Mouse (Mus musculus): Measurements from ENCODE around the gene Akt3. TPM values are rescaled to one million over a fixed set of nuclear protein-coding genes. Genes with fewer than 3 reads are reported as not detected.

Gene Akt3
- polyA plus RNA-seq, 1 experiment, result 6.4 TPM

- no peak overlapping the region for H3K27ac ChIP-seq (ENCODE audit: insufficient read depth, low read length)
- 0 out of 2 replicates have a peak, but pooled peaks cover 1% of the 10 kb centered on the region for H3K36me3 ChIP-seq (ENCODE audit: control insufficient read depth, insufficient read depth, low read length)
- TF ChIP-seq CTCF (IDR thresholded peaks at IDR 0.05; ENCODE audit: extremely low read depth, insufficient read depth, insufficient read length, insufficient replicate concordance), result no peak
- no peak for TF ChIP-seq POLR2A (IDR thresholded peaks at IDR 0.05; ENCODE audit: low read depth, low read length)
- no peak overlapping the region for H3K4me3 ChIP-seq (ENCODE audit: extremely low read depth, insufficient read depth, insufficient read length)
- no peaks in the 10 kb centered on the region for H3K4me1 ChIP-seq (ENCODE audit: control insufficient read depth, insufficient read depth, insufficient read length)
- no peak for DNase-seq (ENCODE audit: low read depth in 1 of 2, low spot score in 2 of 2)
- H3K27me3 ChIP-seq (ENCODE audit: control insufficient read depth, insufficient read depth, low read length), result no peaks in the 10 kb centered on the region
- 66% methylated on average over 2 of the region's 2 CpGs for WGBS
Observed at GRCm38 (mm10) chr1:177046963-177047362, 211.0 kb downstream of the Akt3 start.

GRCm38 (mm10) chr1:177045885-177046284 is 212.1 kb downstream of the Akt3 start:
- Histone ChIP-seq H3K4me1 (ENCODE audit: control insufficient read depth, insufficient read depth, insufficient read length) (no peaks in the 10 kb centered on the region), H3K4me3 (ENCODE audit: extremely low read depth, insufficient read depth, insufficient read length) (no peak overlapping the region), H3K27ac (ENCODE audit: insufficient read depth, low read length) (no peak overlapping the region), H3K27me3 (ENCODE audit: control insufficient read depth, insufficient read depth, low read length) (no peaks in the 10 kb centered on the region), H3K36me3 (ENCODE audit: control insufficient read depth, insufficient read depth, low read length) (0 out of 2 replicates have a peak, but pooled peaks cover 1% of the 10 kb centered on the region)
- no peak for TF ChIP-seq POLR2A (IDR thresholded peaks at IDR 0.05; ENCODE audit: low read depth, low read length)
- no peak for TF ChIP-seq CTCF (IDR thresholded peaks at IDR 0.05; ENCODE audit: extremely low read depth, insufficient read depth, insufficient read length, insufficient replicate concordance)
- DNase-seq (ENCODE audit: low read depth in 1 of 2, low spot score in 2 of 2), result no peak

GRCm38 (mm10) chr1:177040058-177040457 is 217.9 kb downstream of the Akt3 start:
- no peak for TF ChIP-seq POLR2A (IDR thresholded peaks at IDR 0.05; ENCODE audit: low read depth, low read length)
- TF ChIP-seq CTCF (IDR thresholded peaks at IDR 0.05; ENCODE audit: extremely low read depth, insufficient read depth, insufficient read length, insufficient replicate concordance), result no peak
- H3K36me3 ChIP-seq (ENCODE audit: control insufficient read depth, insufficient read depth, low read length), result no peaks in the 10 kb centered on the region
- DNase-seq (ENCODE audit: low read depth in 1 of 2, low spot score in 2 of 2), result no peak
- no peak overlapping the region for H3K4me3 ChIP-seq (ENCODE audit: extremely low read depth, insufficient read depth, insufficient read length)
- 85% methylated on average over 4 of the region's 4 CpGs for WGBS
- no peaks in the 10 kb centered on the region for H3K27me3 ChIP-seq (ENCODE audit: control insufficient read depth, insufficient read depth, low read length)
- no peaks in the 10 kb centered on the region for H3K4me1 ChIP-seq (ENCODE audit: control insufficient read depth, insufficient read depth, insufficient read length)
- no peak overlapping the region for H3K27ac ChIP-seq (ENCODE audit: insufficient read depth, low read length)

- no peak for TF ChIP-seq CTCF (IDR thresholded peaks at IDR 0.05; ENCODE audit: extremely low read depth, insufficient read depth, insufficient read length, insufficient replicate concordance)
- no peak for TF ChIP-seq POLR2A (IDR thresholded peaks at IDR 0.05; ENCODE audit: low read depth, low read length)
- no peak for DNase-seq (ENCODE audit: low read depth in 1 of 2, low spot score in 2 of 2)
- no peak overlapping the region for H3K27ac ChIP-seq (ENCODE audit: insufficient read depth, low read length)
- H3K4me3 ChIP-seq (ENCODE audit: extremely low read depth, insufficient read depth, insufficient read length), result no peak overlapping the region
- 91% methylated on average over 6 of the region's 6 CpGs for whole genome bisulfite sequencing
- H3K36me3 ChIP-seq (ENCODE audit: control insufficient read depth, insufficient read depth, low read length), result no peaks in the 10 kb centered on the region
- no peaks in the 10 kb centered on the region for H3K27me3 ChIP-seq (ENCODE audit: control insufficient read depth, insufficient read depth, low read length)
- H3K4me1 ChIP-seq (ENCODE audit: control insufficient read depth, insufficient read depth, insufficient read length), result no peaks in the 10 kb centered on the region
Observed at GRCm38 (mm10) chr1:177039093-177039674, 218.8 kb downstream of the Akt3 start.

- 73% methylated on average over 2 of the region's 2 CpGs for WGBS
- Histone ChIP-seq H3K27me3 (ENCODE audit: control insufficient read depth, insufficient read depth, low read length) (no peaks in the 10 kb centered on the region), H3K36me3 (ENCODE audit: control insufficient read depth, insufficient read depth, low read length) (no peaks in the 10 kb centered on the region), H3K27ac (ENCODE audit: insufficient read depth, low read length) (no peak overlapping the region), H3K4me1 (ENCODE audit: control insufficient read depth, insufficient read depth, insufficient read length) (no peaks in the 10 kb centered on the region), H3K4me3 (ENCODE audit: extremely low read depth, insufficient read depth, insufficient read length) (no peak overlapping the region)
- DNase-seq (ENCODE audit: low read depth in 1 of 2, low spot score in 2 of 2), result no peak
- TF ChIP-seq POLR2A (IDR thresholded peaks at IDR 0.05; ENCODE audit: low read depth, low read length), result no peak
- no peak for TF ChIP-seq CTCF (IDR thresholded peaks at IDR 0.05; ENCODE audit: extremely low read depth, insufficient read depth, insufficient read length, insufficient replicate concordance)
Observed at GRCm38 (mm10) chr1:177038383-177038782, 219.6 kb downstream of the Akt3 start.

- no peak overlapping the region for H3K4me3 ChIP-seq (ENCODE audit: extremely low read depth, insufficient read depth, insufficient read length)
- H3K36me3 ChIP-seq (ENCODE audit: control insufficient read depth, insufficient read depth, low read length), result no peaks in the 10 kb centered on the region
- no peaks in the 10 kb centered on the region for H3K4me1 ChIP-seq (ENCODE audit: control insufficient read depth, insufficient read depth, insufficient read length)
- TF ChIP-seq POLR2A (IDR thresholded peaks at IDR 0.05; ENCODE audit: low read depth, low read length), result no peak
- no peak for TF ChIP-seq CTCF (IDR thresholded peaks at IDR 0.05; ENCODE audit: extremely low read depth, insufficient read depth, insufficient read length, insufficient replicate concordance)
- no peaks in the 10 kb centered on the region for H3K27me3 ChIP-seq (ENCODE audit: control insufficient read depth, insufficient read depth, low read length)
- no peak for DNase-seq (ENCODE audit: low read depth in 1 of 2, low spot score in 2 of 2)
- H3K27ac ChIP-seq (ENCODE audit: insufficient read depth, low read length), result no peak overlapping the region
- WGBS, result 85% methylated on average over 2 of the region's 2 CpGs
Observed at GRCm38 (mm10) chr1:177035460-177035859, 222.5 kb downstream of the Akt3 start.

GRCm38 (mm10) chr1:177032233-177032632 is 225.8 kb downstream of the Akt3 start:
- no peaks in the 10 kb centered on the region for H3K27me3 ChIP-seq (ENCODE audit: control insufficient read depth, insufficient read depth, low read length)
- 81% methylated on average over 1 of the region's 1 CpGs for WGBS
- no peaks in the 10 kb centered on the region for H3K4me1 ChIP-seq (ENCODE audit: control insufficient read depth, insufficient read depth, insufficient read length)
- H3K27ac ChIP-seq (ENCODE audit: insufficient read depth, low read length), result no peak overlapping the region
- no peak for DNase-seq (ENCODE audit: low read depth in 1 of 2, low spot score in 2 of 2)
- TF ChIP-seq CTCF (IDR thresholded peaks at IDR 0.05; ENCODE audit: extremely low read depth, insufficient read depth, insufficient read length, insufficient replicate concordance), result no peak
- TF ChIP-seq POLR2A (IDR thresholded peaks at IDR 0.05; ENCODE audit: low read depth, low read length), result no peak
- no peak overlapping the region for H3K4me3 ChIP-seq (ENCODE audit: extremely low read depth, insufficient read depth, insufficient read length)
- H3K36me3 ChIP-seq (ENCODE audit: control insufficient read depth, insufficient read depth, low read length), result peaks cover 1% of the 10 kb centered on the region; the same call in 1 of the 2 replicates

Data from spleen, adult 2 months (tissue).